Mouse (Mus musculus) olfactory bulb, adult 2 months (tissue): Measurements from ENCODE around the gene Dnmt1.

Source experiments
- CTCF ChIP-seq: fragments of 200-500 bp; IDR thresholded peaks from 2 replicates; pipeline ENCODE4 v1.5.1; 2012; ENCODE audit warnings: low read depth, mild to moderate bottlenecking, low read length, moderate library complexity; ENCODE audit not compliant: insufficient read depth
- POLR2A ChIP-seq: fragments of 200-500 bp; IDR thresholded peaks from 2 replicates; pipeline ENCODE4 v1.6.1; 2012; ENCODE audit warnings: mild to moderate bottlenecking, low read depth, low read length, moderate library complexity; ENCODE audit not compliant: insufficient read depth

DNA sequence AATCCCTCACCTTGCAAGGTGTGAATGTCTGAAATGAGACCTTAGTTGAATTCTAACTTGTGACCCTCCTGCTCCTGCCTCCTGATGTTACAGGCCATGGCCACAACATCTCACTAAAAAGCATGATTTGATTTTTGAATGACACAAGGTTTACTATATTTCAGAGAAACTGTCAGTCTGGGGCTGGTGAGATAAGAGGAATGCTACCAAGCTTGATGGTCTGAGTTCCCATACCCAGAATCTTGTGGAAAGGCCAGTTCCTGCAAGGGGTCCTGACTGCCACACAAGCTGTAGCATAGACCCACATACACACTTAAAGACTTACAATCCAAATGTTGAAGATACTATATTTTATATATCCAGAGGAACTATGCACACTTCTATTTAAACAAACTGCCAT lies 9.3 kb downstream of the Dnmt1 start:
- TF ChIP-seq CTCF (no peak), POLR2A (no peak)
